Mouse (Mus musculus) spleen, adult 2 months (tissue): Measurements from ENCODE around the gene Sec13.

ENCODE experiments used
- CTCF ChIP-seq: fragments of 200-500 bp; IDR thresholded peaks from 2 replicates; pipeline ENCODE4 v1.5.1; 2011; ENCODE audit warnings: mild to moderate bottlenecking, inconsistent platforms; ENCODE audit not compliant: insufficient read depth, insufficient read length, insufficient replicate concordance; ENCODE audit errors: extremely low read depth
- POLR2A ChIP-seq: fragments of 200-500 bp; IDR thresholded peaks from 2 replicates; pipeline ENCODE4 v1.6.1; 2011; ENCODE audit warnings: low read depth, low read length, inconsistent platforms

- TF ChIP-seq POLR2A (no peak), CTCF (no peak)
These were observed 27.8 kb downstream of the Sec13 start for GRCm38 (mm10) chr6:113712718-113713117.
